Comparison of ENCODE assay signal across 8 mouse cellular contexts in the genomic region with DNA sequence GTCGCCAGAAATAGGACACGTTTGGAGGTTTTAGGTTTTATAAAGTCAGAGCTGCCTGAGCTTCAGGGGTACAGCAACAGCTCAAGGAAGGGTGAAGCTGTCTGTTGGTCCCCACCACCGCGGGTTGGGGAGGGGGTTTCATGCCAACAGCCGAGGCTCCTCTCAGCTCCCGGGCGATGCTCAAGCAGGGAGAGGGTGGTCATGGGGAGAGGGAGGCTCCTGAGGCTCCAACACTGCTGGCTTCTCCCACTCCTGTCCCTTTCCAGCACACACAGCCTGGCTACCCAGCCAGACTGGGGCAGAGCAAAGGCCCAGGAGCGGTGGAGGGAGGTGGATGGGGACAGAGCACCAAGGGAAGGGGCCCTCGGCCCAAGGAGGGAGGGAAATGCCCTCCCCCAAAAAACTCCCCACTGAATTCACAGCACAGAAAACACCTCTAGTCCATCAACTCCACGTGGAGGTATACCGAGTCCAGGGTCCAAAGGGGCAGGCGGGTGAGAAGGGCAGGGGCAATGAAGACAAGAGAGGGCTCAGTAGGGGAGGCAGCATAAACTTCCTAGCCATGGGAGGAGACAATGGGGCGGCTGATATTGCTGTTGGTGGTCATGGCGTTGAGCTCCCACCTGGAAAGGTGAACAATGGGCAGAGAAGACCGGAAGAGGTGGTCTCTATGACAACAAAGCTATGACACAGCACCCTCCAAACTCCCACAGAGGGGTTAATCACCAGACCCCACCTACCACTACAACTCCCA. TPM values are rescaled to one million over a fixed set of nuclear protein-coding genes. Genes with fewer than 3 reads are reported as not detected.
DNase-seq lines count a peak whose midpoint lies in the region; ATAC-seq and TF ChIP-seq lines count a peak whose summit lies in the region.

No protein-coding gene starts in this region.

- peak overlapping the region; percentile 79 for H3K27ac ChIP-seq in left cerebral cortex, adult 2 months
- peak overlapping the region; percentile 90 for H3K27ac ChIP-seq in embryonic facial prominence, embryonic 14.5 days (replicated peaks; ENCODE audit: low read depth, low read length)
- peak overlapping the region; percentile 89 for H3K27ac ChIP-seq in intestine, embryonic 16.5 days (ENCODE audit: low read length)
- H3K27ac ChIP-seq in neural tube, embryonic 15.5 days (replicated peaks): peak overlapping the region; percentile 75

- no peak for DNase-seq in left cerebral cortex, adult 2 months (ENCODE audit: extremely low spot score in 1 of 2, low spot score in 2 of 2)
- DNase-seq in left cerebral cortex, postnatal 25 days (ENCODE audit: low spot score in 2 of 2): no peak
- no peak for DNase-seq in embryonic facial prominence, embryonic 14.5 days (ENCODE audit: low spot score)
- no peak for DNase-seq in right cerebral cortex, adult 2 months (ENCODE audit: low spot score in 2 of 2)
- DNase-seq in MN1 (ENCODE audit: low spot score): no peak

- intact Hi-C loops in left cerebral cortex, adult 2 months (cut with DNase I): loop anchor here (2.0 kb wide), 1 partner anchor 24 kb away; the partner anchor contains the start of gene Cul7
- intact Hi-C loops in left cerebral cortex, postnatal 25 days (cut with DNase I): no loop called here

- H3K4me1 ChIP-seq in embryonic facial prominence, embryonic 14.5 days (ENCODE audit: control insufficient read depth, insufficient read depth, low read length): peaks cover 21% of the 10 kb centered on the region
- peaks cover 25% of the 10 kb centered on the region for H3K4me1 ChIP-seq in intestine, embryonic 16.5 days (ENCODE audit: control insufficient read depth, insufficient read depth, low read length)
- peaks cover 44% of the 10 kb centered on the region for H3K4me1 ChIP-seq in neural tube, embryonic 15.5 days

- TF ChIP-seq CTCF in left cerebral cortex, adult 2 months (IDR thresholded peaks at IDR 0.05): no peak

- no peaks in the 10 kb centered on the region for H3K27me3 ChIP-seq in embryonic facial prominence, embryonic 14.5 days (replicated peaks; ENCODE audit: control insufficient read depth, insufficient read depth, low read length)
- H3K27me3 ChIP-seq in intestine, embryonic 16.5 days (replicated peaks; ENCODE audit: control insufficient read depth, insufficient read depth, low read length): no peaks in the 10 kb centered on the region
- H3K27me3 ChIP-seq in neural tube, embryonic 15.5 days (replicated peaks): no peaks in the 10 kb centered on the region

- peak; percentile 31; the same call in 1 of the 2 replicates for ATAC-seq in embryonic facial prominence, embryonic 14.5 days (ENCODE audit: low read depth)
- ATAC-seq in intestine, embryonic 16.5 days: peak; percentile 43
- peak; percentile 58 for ATAC-seq in neural tube, embryonic 15.5 days (ENCODE audit: low FRiP score)
- ATAC-seq in activated CD4-positive, CD25-positive, alpha-beta regulatory T cell, adult 4 months: no peak

- peaks cover 56% of the 10 kb centered on the region for H3K36me3 ChIP-seq in embryonic facial prominence, embryonic 14.5 days (ENCODE audit: control insufficient read depth, insufficient read depth, low read length)
- H3K36me3 ChIP-seq in intestine, embryonic 16.5 days (ENCODE audit: control insufficient read depth, insufficient read depth, low read length): peaks cover 10% of the 10 kb centered on the region
- peaks cover 45% of the 10 kb centered on the region for H3K36me3 ChIP-seq in neural tube, embryonic 15.5 days

- peak overlapping the region; percentile 85 for H3K4me2 ChIP-seq in embryonic facial prominence, embryonic 14.5 days (ENCODE audit: low read depth, low read length)
- H3K4me2 ChIP-seq in intestine, embryonic 16.5 days (ENCODE audit: low read depth, low read length): peak overlapping the region; percentile 69
- peak overlapping the region; percentile 92 for H3K4me2 ChIP-seq in neural tube, embryonic 15.5 days

- peak overlapping the region; percentile 63 for H3K4me3 ChIP-seq in left cerebral cortex, adult 2 months
- peak overlapping the region; percentile 75 for H3K4me3 ChIP-seq in embryonic facial prominence, embryonic 14.5 days (ENCODE audit: low read depth, low read length)
- peak overlapping the region; percentile 84 for H3K4me3 ChIP-seq in intestine, embryonic 16.5 days (ENCODE audit: low read length)
- H3K4me3 ChIP-seq in neural tube, embryonic 15.5 days (replicated peaks): peak overlapping the region; percentile 85

- 19% methylated on average over 13 of the region's 15 CpGs for WGBS in embryonic facial prominence, embryonic 14.5 days
- 17% methylated on average over 15 of the region's 15 CpGs for WGBS in intestine, embryonic 16.5 days
- 12% methylated on average over 15 of the region's 15 CpGs for WGBS in neural tube, embryonic 15.5 days

- no peaks in the 10 kb centered on the region for H3K9me3 ChIP-seq in embryonic facial prominence, embryonic 14.5 days (ENCODE audit: control insufficient read depth, low read length)
- H3K9me3 ChIP-seq in intestine, embryonic 16.5 days (ENCODE audit: control insufficient read depth, low read length): no peaks in the 10 kb centered on the region
- no peaks in the 10 kb centered on the region for H3K9me3 ChIP-seq in neural tube, embryonic 15.5 days (replicated peaks)

- peak overlapping the region; percentile 78 for H3K9ac ChIP-seq in embryonic facial prominence, embryonic 14.5 days (ENCODE audit: low read depth, low read length)
- peak overlapping the region; percentile 87 for H3K9ac ChIP-seq in intestine, embryonic 16.5 days (ENCODE audit: low read depth, low read length)
- peak overlapping the region; percentile 37 for H3K9ac ChIP-seq in neural tube, embryonic 15.5 days (replicated peaks)

RNA-seq across cellular contexts. Expression of gene Rrp36, which starts 0.6 kb away (rescaled TPM):
- total RNA-seq in left cerebral cortex, adult 2 months (2021): 10 to 100 TPM; 14.9 to 15.7 TPM
- 10 to 100 TPM; 17.1 to 18.2 TPM for total RNA-seq in left cerebral cortex, postnatal 25 days (2021)
- polyA plus RNA-seq in embryonic facial prominence, embryonic 14.5 days (2014; fragmentation: Nextera tagmentation; extraction: Ambion mirVana): 34.5 and 41.9 TPM in 2 replicates
- polyA plus RNA-seq in intestine, embryonic 16.5 days (2015; fragmentation: Nextera tagmentation; extraction: Ambion mirVana): 64.8 and 67.4 TPM in 2 replicates
- 53.5 and 59.1 TPM in 2 replicates for polyA plus RNA-seq in neural tube, embryonic 15.5 days (2015; fragmentation: Nextera tagmentation; extraction: Ambion mirVana)
- 10 to 100 TPM; 44.0 to 48.0 TPM for polyA plus RNA-seq in activated CD4-positive, CD25-positive, alpha-beta regulatory T cell, adult 4 months (2017; shearing (Covaris generic))

RNA-seq across cellular contexts. Expression of gene Mea1, which starts 3.9 kb away (rescaled TPM):
- 100 to 1,000 TPM; 114 to 122 TPM for total RNA-seq in left cerebral cortex, adult 2 months (2021)
- total RNA-seq in left cerebral cortex, postnatal 25 days (2021): 100 to 1,000 TPM; 117 to 123 TPM
- 132 and 143 TPM in 2 replicates for polyA plus RNA-seq in embryonic facial prominence, embryonic 14.5 days (2014; fragmentation: Nextera tagmentation; extraction: Ambion mirVana)
- 164 and 169 TPM in 2 replicates for polyA plus RNA-seq in intestine, embryonic 16.5 days (2015; fragmentation: Nextera tagmentation; extraction: Ambion mirVana)
- polyA plus RNA-seq in neural tube, embryonic 15.5 days (2015; fragmentation: Nextera tagmentation; extraction: Ambion mirVana): 275 and 308 TPM in 2 replicates
- 100 to 1,000 TPM; 164 to 197 TPM for polyA plus RNA-seq in activated CD4-positive, CD25-positive, alpha-beta regulatory T cell, adult 4 months (2017; shearing (Covaris generic))

RNA-seq across cellular contexts. Expression of gene Klhdc3, which starts 6.0 kb away (rescaled TPM):
- total RNA-seq in left cerebral cortex, adult 2 months (2021): 100 to 1,000 TPM; 195 to 200 TPM
- total RNA-seq in left cerebral cortex, postnatal 25 days (2021): 100 to 1,000 TPM; 211 to 226 TPM
- 113 and 133 TPM in 2 replicates for polyA plus RNA-seq in embryonic facial prominence, embryonic 14.5 days (2014; fragmentation: Nextera tagmentation; extraction: Ambion mirVana)
- 107 and 111 TPM in 2 replicates for polyA plus RNA-seq in intestine, embryonic 16.5 days (2015; fragmentation: Nextera tagmentation; extraction: Ambion mirVana)
- 166 TPM in 2 replicates for polyA plus RNA-seq in neural tube, embryonic 15.5 days (2015; fragmentation: Nextera tagmentation; extraction: Ambion mirVana)
- 10 to 100 TPM; 22.0 to 28.7 TPM for polyA plus RNA-seq in activated CD4-positive, CD25-positive, alpha-beta regulatory T cell, adult 4 months (2017; shearing (Covaris generic))

RNA-seq across cellular contexts. Expression of gene Cul7, which starts 24.6 kb away (rescaled TPM):
- 10 to 100 TPM; 25.9 to 30.0 TPM for total RNA-seq in left cerebral cortex, adult 2 months (2021)
- 10 to 100 TPM; 25.6 to 27.1 TPM for total RNA-seq in left cerebral cortex, postnatal 25 days (2021)
- 48.5 and 50.1 TPM in 2 replicates for polyA plus RNA-seq in embryonic facial prominence, embryonic 14.5 days (2014; fragmentation: Nextera tagmentation; extraction: Ambion mirVana)
- 42.4 and 43.1 TPM in 2 replicates for polyA plus RNA-seq in intestine, embryonic 16.5 days (2015; fragmentation: Nextera tagmentation; extraction: Ambion mirVana)
- 37.1 and 40.1 TPM in 2 replicates for polyA plus RNA-seq in neural tube, embryonic 15.5 days (2015; fragmentation: Nextera tagmentation; extraction: Ambion mirVana)
- 1 to 10 TPM; 2.8 to 4.1 TPM for polyA plus RNA-seq in activated CD4-positive, CD25-positive, alpha-beta regulatory T cell, adult 4 months (2017; shearing (Covaris generic))

RNA-seq across cellular contexts. Expression of gene Mrpl2, which starts 28.7 kb away (rescaled TPM):
- 10 to 100 TPM; 49.1 to 53.2 TPM for total RNA-seq in left cerebral cortex, adult 2 months (2021)
- 10 to 100 TPM; 51.0 to 51.5 TPM for total RNA-seq in left cerebral cortex, postnatal 25 days (2021)
- 91.8 and 100 TPM in 2 replicates for polyA plus RNA-seq in embryonic facial prominence, embryonic 14.5 days (2014; fragmentation: Nextera tagmentation; extraction: Ambion mirVana)
- 164 and 170 TPM in 2 replicates for polyA plus RNA-seq in intestine, embryonic 16.5 days (2015; fragmentation: Nextera tagmentation; extraction: Ambion mirVana)
- 64.9 and 80.5 TPM in 2 replicates for polyA plus RNA-seq in neural tube, embryonic 15.5 days (2015; fragmentation: Nextera tagmentation; extraction: Ambion mirVana)
- polyA plus RNA-seq in activated CD4-positive, CD25-positive, alpha-beta regulatory T cell, adult 4 months (2017; shearing (Covaris generic)): 10 to 100 TPM; 67.3 to 68.4 TPM

Comparison
In these comparisons a context has a peak if more than half of its experiments do, and no peak if none do; other contexts are left out.
1. H3K9ac ChIP-seq: peak in every context shown above with its lines; median percentile 87 in intestine, embryonic 16.5 days; 78 in embryonic facial prominence, embryonic 14.5 days; 37 in neural tube, embryonic 15.5 days.